Mouse (Mus musculus): Measurements from ENCODE around the gene Olfr417. TPM values are rescaled to one million over a fixed set of nuclear protein-coding genes. Genes with fewer than 3 reads are reported as not detected.
"Not testable (repeated sequence)": the region's sequence is repeated elsewhere in the genome, so short reads cannot be mapped to it uniquely, and the experiment has no call there.

The Olfr417 gene
- not detected for total RNA-seq (2021)
- long read RNA-seq, result 0 reads

DNA sequence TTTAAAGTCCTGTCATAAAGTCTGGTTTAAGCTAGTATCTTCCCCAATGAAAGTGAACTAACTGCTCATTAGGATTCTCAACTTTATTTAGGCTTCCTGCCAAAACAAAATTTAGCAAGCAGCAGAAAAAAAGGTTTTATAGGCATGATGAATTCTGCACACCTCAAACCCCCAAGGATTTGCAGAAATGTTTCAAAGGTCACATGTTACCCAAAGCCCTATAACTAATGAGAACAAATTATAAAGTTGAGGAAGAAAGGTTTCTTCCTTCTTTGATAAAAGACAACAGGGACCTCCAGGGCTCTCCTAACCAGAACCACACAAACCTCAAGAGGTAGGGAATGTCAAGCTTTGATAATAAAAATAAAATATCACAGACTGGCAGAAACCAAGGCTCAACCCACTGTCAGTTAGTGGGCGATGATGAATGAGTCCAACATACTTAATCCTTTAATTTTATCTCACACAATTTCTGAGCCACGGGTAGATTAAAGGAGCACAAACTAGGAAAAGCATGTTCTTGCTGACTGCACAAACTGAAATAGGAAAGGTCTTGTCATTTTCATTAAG, at the start of gene Olfr417:
Gene Olfr417, plus strand, starts transcription at position 241 of the 570 bp plus-strand sequence.
- no peak for DNase-seq (ENCODE audit: low spot score in 2 of 2)

DNA sequence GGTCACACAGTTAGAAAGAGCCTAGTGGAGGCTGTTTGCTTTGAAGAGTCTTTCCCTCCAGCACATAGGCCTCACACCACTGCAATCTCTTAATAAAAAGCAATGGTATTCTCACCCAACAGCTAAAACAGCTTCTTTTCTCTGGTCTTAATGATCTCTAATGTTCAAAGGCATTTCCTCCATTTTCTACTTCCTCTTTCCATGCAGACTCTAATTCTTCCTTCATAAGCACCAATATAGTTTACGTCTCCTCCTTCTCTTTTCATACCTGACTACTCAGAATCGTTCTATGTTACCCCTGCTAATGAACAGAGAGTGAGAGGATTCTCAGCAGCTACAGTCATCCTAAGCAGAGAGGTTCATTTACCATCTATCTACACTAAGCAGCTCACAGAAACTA, 47.6 kb upstream of the Olfr417 start:
- DNase-seq (ENCODE audit: low spot score in 2 of 2), result no peak

DNA sequence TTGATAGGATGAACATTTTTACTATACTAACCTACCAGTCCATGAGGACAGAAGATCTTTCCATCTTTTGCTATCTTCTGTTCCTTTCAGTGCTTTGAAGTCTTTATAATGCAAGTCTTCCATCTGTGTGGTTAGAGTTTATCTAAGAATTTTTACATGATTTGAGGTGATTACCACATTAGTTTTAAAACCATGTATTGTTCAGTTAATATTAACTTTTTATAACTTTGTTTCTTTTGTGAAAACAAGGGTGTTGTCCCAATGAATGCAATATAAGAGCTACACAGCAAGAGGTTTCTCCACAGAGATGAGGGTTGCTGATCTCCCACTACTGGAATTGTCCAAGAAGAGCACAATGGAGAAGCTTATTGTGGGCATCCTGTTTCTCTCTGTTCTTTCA, 34.7 kb upstream of the Olfr417 start, which contains the start of gene Mptx1:
Gene Mptx1, plus strand, starts transcription at position 301 of the 400 bp plus-strand sequence.
- no peak for DNase-seq (ENCODE audit: low spot score in 2 of 2)

DNA sequence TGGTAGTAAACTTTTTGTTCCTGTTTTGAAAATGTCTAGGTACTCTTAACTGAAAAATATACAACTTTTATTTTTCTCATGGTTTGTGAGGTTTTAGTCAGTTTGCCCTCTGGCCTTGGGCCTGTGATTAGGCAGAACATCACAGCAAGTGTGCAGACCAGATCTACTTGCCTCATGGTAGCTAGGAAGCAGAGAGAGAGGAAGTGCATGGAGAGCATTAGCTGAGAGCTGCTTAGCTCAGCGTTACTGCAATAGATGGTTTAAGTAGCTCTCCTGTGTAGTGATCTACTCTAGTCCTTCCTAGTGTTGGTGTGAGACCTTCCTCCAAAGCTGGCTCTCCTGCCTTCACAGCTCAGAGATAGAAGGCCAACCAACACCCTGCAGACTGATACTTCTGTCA, 11.3 kb upstream of the Olfr417 start:
- DNase-seq (ENCODE audit: low spot score in 2 of 2), result not testable (repeated sequence)

DNA sequence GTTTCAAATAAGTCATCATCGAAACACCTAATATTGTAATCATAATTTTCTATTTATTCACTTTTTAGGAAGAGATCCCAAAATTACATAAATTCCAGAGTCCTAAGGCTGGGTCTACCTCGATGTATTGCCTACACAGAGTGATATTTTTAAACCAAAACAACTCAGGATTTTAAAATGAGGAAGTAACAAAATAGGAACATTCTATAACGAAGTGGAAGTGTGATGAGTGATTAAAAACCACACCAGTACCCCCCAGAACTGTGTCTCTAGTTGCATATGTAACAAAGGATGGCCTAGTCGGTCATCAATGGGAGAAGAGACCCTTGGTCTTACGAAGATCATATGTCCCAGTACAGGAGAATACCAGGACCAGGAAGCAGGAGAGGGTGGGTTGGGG, 10.3 kb upstream of the Olfr417 start:
- DNase-seq (ENCODE audit: low spot score in 2 of 2), result no peak

DNA sequence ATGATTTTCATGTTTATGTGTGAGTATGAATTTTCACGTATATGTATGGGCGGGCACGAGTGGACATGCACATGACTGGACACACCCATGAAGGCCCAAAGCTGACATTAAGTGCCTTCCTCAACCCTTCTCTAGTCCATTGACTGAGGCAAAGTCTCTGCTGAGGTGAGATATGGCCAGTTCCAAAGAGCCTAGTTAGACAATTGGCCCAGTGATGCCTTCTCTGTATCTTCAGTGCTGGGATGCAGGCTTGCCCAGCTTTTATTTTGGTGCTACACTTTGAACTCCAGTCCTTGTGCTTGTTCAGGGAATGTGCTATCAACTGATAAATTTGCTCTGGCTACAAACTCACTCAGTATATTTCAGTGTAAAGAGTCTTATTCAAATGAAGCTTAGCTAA, 8.9 kb downstream of the Olfr417 start:
- DNase-seq (ENCODE audit: low spot score in 2 of 2), result no peak

DNA sequence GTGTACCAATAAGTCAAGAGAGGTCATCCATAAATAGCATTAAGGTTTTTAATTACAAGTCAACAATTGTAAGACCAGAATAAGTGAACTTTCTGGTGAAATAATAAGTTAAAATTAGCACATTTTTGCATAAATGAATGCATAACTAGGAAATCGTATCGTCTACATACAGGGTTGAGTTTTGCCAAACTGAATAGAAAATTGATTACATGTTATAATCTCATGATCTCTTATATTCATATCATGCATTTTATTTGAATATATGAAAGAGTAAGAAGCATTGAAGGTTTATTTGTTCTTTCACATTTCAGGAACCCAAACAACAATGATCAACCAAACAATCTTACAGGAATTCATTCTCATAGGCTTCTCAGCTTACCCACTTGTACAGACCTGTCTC, 25.8 kb downstream of the Olfr417 start, which contains the start of gene Olfr248:
Gene Olfr248, plus strand, starts transcription at position 301 of the 400 bp plus-strand sequence.
- no peak for DNase-seq (ENCODE audit: low spot score in 2 of 2)

DNA sequence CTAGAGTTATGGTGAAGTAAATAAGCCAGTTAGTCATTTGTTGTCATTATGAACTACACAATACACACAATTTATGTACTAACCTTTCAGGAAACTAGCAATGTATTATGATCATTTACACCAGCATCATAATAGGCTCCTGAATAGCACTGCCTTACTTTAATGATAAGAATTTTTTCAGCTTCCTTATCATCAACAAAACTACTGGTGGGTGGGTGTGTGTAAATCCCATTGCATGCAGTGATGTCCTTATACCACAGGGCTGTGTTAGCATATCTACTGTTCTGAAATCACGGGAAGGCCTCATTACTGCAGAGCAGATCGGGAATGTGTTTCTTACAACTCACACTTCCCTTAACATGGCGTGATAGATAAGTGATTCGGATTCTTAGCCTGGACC, 58.0 kb downstream of the Olfr417 start:
- no peak for DNase-seq (ENCODE audit: low spot score in 2 of 2)

DNA sequence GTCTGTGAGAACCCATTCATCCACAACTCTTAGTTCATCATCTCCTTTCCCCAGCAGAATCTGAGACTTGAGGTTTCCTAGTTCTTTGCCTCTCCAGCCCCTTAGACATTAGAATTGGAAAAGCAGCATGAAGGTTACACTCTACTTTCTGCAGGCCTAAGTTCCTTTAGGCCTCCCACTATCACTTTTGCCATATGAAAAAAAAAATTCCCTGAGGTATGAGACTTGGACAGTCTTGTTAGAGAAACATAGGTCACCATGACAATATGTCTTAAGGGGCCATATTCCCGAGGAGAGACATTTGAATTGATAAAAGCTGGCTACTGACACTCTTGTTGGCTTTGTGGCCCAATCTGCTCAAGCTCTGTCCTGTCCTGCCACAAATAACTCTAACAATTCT, 58.8 kb downstream of the Olfr417 start, which contains the start of gene Olfr414:
Gene Olfr414, plus strand, starts transcription at position 301 of the 400 bp plus-strand sequence.
- no peak for DNase-seq (ENCODE audit: low spot score in 2 of 2)

Other genes with a start within 250 kb of the Olfr417 start
- gene Olfr231, start 244.0 kb upstream of the Olfr417 start, total RNA-seq (2021), result not detected
- gene Olfr424, start 233.6 kb upstream of the Olfr417 start, total RNA-seq (2021), result not detected
- not detected for gene Olfr420, start 209.5 kb upstream of the Olfr417 start, total RNA-seq (2021)
- under 1 TPM; 0.25 to 0.29 TPM for gene Spta1, start 192.3 kb upstream of the Olfr417 start, total RNA-seq (2021)
- not detected for gene Olfr419, start 113.1 kb upstream of the Olfr417 start, total RNA-seq (2021)
- not detected for gene Mptx1, start 34.6 kb upstream of the Olfr417 start, total RNA-seq (2021)
- gene Olfr248, start 25.9 kb downstream of the Olfr417 start, total RNA-seq (2021), result not detected
- not detected for gene Olfr414, start 58.9 kb downstream of the Olfr417 start, total RNA-seq (2021)
- gene Olfr220, start 77.0 kb downstream of the Olfr417 start, total RNA-seq (2021), result not detected
- 10 to 100 TPM; 45.9 to 52.1 TPM for gene Fmn2, start 136.7 kb downstream of the Olfr417 start, total RNA-seq (2021)

Measured in layer of hippocampus, postnatal 10 days (tissue).